Mouse (Mus musculus): ENCODE measurements around the gene Zfp64.
"Not testable (repeated sequence)": the region's sequence is repeated elsewhere in the genome, so short reads cannot be mapped to it uniquely, and the experiment has no call there.

Gene Zfp64

DNA sequence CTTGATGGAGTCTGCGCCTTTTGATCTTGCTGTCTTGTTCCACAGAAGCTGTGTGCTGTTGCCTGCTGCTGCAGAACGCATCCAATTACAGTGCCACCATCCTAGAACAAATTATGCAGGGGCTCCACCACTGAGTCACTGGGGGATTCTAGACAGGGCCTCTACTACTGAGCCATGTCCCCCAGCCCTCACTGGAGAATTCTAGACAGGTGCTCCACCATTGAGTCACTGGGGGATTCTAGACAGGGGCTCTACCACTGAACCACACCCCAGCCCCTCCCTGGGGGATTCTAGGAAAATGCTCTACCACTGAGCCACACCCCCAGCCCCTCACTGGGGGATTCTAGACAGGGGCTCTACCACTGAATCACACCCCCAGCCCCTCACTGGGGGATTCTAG, 63.3 kb downstream of the Zfp64 start:
- no peak for DNase-seq

DNA sequence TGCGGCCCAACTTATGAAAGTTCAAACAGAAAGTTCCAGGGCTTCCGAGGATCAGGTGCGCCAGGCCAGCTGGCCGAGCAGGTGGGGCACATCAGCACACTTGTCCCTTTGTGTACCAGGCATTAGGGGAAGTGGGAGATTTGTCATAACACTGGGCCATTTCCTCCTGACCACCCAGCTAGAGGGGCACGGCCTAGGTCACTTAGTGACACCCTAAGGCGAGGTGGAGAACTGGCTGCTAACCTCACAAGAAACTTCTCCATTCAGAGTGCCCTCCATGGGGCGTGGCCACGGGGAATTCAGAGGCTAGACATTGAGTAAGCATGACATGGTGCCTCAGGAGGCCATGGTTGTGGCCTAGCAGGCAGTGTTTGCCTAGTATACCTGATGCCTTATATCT, 70.7 kb downstream of the Zfp64 start:
- DNase-seq, result no peak

DNA sequence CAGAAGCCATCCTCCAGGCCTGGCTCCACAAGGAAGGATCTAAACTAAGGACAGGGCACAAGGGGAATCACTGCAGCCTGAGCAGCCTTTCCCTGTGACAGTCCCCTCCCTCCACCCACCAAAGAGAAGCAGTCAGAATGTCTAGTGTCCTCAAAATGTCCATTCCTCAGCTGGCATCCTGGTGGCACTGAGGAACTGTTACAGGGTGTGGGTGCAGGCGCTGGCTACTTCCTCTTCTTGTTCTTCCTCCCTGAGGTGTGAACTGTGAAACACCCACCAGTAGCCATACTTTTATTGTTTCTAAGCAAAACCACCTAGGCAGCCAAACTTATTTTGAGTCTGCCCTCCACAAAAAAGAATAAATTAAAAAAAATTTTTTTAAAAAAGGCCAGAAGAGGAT, 72.4 kb downstream of the Zfp64 start:
- no peak for DNase-seq

DNA sequence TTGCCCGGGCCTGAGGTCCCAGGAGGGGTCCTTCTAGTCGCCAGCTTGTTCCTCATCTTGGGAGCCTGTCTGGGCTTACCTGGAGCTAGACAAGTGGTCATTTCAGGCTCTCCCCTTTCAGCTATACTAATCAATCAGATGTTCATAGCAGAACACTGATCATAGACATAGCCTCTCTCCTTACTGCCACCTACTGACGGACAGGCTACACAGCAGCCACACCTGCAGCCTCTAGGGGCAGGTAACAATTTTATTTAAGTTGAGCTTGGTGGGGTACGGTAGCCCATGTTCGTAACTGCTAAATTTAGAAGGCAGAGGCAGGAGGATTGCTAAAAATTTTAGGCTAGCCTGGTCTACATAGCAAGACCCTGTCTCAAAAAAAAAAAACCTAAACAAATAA, 73.5 kb downstream of the Zfp64 start:
- DNase-seq, result no peak

DNA sequence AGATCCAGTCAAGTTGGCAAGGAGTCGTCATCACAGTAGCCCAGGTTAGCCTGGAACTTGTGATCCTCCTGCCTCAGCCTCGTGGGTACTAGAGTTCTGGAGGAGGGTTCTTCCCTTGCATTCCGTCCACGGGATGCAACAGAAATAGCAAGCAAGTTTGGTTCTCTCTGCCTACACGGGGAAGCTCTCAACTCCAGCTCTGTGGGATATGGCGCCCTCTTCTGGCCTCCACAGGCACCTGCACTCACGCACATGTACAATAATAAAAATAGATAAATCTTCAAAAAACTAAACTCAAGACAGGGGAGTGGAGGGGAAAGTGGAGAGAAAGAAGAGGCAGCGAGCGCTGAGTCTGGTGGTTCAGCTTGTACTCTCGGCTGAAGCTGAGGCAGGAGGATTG, 75.8 kb downstream of the Zfp64 start:
- no peak for DNase-seq

DNA sequence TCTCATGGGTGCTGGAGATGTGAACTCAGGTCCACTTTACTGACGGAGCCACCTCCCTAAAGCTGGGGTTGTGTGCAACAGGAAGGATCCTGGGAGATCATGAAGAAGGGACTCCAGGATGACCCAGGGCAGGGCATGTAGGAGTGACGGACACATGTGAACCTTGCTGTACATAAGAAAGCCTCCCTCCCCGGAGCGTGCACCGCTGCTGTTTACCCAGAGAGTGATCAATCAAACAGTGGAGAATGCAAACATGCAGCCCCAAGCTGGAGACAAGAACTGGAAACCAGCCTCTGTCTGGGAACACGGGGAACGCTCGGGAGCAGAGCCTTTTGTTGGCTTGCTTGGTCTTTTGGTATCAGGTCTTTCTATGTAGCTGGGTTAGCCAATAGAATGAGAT, 76.7 kb downstream of the Zfp64 start:
- no peak for DNase-seq

DNA sequence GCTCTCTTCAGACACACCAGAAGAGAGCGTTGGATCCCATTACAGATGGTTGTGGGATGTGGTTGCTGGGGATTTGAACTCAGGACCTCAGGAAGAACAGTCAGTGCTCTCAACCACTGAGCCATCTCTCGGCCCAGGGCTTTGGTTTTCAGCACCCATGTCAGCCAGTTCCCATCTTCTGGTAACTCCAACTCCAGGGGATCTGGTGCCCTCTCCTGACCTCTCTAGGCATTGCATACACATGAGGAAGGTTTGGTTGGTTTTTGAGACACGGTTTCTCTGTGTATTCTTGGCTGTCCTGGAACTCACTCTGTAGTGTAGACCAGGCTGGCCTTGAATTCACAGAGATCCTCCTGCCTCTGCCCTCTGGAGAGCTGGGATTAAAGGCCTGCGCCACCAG, 77.2 kb downstream of the Zfp64 start:
- no peak for DNase-seq

DNA sequence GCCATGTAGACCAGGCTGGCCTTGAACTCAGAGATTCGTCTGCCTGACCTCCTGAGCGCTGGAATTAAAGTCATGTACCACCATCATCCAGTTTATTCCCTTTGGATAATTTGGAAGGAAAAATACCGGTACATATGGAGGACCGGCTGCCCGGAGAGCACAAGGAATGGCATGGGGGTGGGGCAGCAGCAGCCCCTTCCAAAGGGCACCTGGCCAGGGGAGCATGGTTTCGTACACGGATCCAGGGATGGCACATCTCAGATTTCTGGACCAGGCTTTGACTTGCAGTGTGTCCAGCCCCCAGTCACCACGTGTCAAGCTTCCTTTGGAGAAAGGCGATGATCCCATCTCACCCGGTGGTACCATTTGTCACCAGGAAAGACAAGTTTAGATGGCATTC, 78.8 kb downstream of the Zfp64 start:
- no peak for DNase-seq

DNA sequence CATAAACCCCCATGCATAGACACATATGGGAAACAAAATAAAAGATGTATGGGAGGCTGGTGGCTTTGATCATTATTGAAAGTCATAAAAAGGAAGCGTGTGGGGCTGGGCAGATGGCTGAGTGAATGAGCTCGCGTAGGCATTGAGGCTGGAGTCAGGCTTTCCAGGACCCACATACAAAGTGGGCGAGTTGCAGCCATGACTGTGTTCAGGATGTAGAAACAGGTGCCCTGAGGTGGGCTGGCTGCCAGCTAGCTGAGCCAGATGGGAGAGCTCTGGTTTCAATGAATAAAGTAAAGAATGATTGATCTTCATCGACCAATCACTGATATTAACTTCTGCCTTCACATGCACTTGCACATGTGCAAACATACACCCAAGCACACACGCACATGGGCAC, 80.9 kb downstream of the Zfp64 start:
- DNase-seq, result no peak

DNA sequence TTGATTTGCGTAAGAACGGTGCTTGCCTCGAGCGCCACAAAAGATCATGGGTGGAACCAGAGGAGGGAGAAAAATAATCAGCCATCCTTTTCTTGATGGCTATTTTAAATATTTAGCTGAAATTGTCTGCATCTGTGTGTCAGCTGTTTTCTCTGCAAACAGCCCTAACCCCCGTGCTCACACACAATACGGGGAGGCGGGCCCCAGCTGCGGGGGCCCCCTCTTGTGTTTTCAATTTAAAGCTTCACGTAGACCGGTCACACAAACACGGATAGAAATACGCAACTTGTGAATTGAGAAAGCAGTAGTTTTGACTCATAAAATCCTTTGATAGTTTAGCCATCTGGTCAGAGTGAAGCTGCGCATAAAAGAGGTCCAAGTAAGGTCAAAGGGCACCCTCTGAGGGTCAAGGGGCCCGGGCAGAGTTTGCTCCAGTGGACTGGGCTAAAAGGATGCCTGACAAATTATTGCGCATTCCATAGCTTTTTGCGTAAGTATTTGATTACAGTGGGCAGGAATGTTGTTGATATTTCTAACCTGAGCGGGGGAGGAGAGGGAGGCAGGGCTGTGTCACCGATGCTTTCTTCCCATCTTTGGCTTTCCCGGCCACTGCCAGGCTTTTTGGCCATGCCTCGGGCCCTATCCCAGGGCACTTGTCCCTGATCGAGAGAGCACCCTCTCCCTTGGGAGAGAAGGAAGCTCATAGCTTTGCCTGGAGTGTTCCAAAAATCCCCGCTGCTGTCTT, 83.4 kb downstream of the Zfp64 start:
- DNase-seq, result no peak

DNA sequence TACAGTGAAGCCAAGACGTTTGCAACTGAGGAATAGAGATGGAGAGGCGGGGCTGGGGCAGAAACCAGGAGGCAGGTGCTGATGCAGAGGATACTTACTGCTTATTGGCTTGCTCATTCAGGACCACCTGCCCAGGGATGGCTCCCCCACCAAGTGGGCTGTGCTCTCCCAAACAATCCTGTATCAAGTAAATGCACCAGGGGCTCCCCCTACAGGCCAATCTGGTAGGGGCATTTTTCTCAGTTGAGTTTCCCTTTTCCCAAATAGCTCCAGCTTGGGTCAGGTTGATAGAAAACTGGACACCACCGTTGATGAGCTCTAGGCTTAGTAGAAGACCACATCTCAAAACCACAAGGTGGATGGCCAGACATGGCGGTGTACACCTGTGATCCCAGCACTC, 84.9 kb downstream of the Zfp64 start:
- no peak for DNase-seq

DNA sequence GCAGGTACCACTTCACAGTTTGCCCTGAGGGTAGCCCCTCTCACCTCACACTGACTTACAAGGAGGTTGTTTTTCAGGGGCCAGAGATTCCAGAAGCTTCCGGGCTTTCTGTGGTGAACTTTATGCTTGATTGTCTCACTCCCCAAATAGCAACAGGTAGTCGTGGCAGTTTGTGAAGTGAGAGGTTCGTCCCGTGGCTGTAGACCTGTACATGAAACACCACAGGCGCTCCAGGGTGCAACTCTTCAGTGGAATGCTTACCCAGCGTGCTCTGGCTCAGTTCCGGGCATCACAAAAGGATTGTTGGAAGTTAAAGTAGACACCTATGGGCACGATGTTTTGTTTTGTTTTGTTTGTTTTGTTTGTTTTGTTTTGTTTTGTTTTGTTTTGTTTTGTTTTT, 88.4 kb downstream of the Zfp64 start:
- DNase-seq, result no peak

DNA sequence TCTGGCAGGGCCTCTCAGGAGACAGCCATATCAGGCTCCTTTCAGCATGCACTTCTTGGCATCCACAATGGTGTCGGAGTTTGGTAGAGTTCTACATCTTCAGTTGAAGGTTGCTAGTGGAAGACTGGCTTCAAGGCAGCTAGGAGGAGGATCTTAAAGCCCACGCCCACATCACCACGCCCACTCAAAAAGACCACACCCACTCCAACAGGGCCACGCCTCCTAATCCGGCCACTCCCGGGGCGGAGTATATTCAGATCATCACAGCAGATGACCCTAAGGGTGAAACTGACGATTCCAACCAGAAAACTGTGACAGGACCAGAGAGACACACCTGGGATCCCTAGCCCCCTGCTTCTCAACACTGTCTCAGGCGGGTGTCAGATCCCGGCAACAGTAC, 89.0 kb downstream of the Zfp64 start:
- DNase-seq, result no peak

DNA sequence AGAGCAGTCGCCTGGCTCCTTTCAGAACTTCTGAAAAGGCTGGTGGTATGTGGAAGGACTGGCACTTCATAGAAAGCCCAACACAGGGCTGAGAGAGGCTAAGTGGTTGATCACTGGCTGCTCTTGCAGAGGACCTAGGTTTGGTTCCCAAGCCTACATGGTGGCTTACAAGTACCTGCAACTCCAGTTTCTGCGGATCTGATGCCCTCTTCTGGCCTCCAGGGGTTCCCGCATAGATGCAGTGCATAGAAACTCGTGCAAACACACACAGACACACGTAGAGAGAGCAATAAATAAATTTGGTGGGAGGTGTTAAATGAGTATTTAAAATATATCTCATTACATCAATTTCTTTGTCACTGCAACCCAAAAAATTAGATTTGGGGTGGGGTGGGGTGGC, 90.5 kb downstream of the Zfp64 start:
- DNase-seq, result no peak

DNA sequence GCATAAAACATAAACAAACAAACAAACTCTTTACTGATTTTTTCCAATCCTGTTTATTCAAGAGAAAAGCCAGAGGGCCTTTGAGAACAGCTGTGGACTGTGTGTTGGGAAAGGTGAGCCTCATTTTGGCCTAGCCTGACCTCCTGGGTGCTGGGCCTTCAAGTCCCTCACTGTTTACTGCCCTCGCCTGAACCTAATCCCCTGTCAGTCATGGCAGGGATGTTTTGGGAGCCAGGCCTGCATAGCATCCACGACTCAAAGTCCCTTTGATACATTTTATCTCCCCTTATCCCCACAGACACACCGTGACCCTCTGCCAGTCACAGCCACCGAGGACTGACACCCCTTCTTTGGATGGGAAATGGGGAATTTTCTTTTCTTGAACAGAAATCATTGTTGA, 92.7 kb downstream of the Zfp64 start:
- no peak for DNase-seq

DNA sequence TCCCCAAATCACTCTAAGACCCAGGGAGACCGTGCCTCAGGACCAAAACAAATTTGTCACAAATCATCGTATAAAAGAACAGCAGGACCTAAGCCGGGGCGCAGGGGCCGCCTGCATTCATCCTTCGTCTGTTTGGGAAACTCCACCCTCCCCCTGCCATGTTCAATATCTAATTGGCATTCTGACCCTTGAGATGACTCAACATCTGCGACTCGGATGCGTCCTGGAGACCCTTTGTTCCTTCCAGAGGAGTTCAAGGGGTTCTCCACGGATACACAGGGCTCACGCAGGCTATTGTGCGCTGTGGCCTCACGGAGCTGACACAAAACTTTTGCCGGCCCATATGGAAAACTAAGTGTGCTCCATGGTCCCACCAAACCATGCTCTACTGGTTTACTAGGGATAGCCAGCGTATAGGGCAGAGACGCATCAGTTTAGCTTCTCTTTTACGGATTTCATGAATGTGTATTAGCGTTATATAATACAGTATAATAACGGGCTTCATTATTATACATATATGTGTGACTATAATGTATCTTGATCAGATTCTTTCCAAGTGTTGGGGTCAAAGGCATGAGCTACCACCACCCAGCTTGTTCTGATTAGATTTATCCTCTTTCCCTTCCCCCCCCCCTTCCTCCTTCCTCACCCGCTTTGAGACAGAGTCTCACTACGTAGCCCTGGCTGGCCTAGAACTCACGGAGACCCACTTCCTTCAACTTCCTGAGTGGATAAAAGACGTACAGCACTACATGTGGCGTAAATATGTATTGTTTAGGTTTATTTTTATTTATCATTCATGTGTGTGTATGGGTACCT, 94.3 kb downstream of the Zfp64 start:
- no peak for DNase-seq

DNA sequence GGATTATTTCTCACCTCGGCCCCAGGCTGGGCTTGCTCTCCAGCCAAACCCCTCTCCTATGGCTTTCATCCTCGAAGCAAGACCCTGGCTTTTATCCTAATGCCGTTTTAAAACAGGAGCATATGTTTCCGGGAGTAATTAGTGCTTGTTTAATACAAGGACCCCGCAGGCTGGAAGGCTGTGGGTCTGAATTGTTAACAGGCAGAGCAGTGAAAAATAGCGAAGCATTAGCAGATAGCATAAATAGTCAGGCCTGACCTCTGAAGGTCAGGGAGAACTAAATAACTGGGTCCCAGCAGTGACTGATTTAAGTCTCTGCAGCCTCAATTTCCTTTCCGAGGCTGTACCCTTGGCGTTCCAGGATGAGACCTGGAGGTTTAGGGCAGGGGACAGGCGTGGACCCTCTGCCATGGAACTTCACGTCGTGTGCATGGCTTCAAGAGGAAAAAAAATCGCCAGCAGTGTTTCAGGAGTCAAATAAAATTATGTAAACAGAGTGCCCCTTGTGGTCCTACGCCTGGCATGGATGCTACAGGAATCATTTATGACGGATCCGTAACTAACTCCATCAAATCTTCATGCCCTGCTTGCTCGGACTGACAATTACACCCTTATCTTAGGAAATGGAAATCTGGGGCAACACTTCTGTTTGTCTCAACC, 95.2 kb downstream of the Zfp64 start:
- no peak for DNase-seq

DNA sequence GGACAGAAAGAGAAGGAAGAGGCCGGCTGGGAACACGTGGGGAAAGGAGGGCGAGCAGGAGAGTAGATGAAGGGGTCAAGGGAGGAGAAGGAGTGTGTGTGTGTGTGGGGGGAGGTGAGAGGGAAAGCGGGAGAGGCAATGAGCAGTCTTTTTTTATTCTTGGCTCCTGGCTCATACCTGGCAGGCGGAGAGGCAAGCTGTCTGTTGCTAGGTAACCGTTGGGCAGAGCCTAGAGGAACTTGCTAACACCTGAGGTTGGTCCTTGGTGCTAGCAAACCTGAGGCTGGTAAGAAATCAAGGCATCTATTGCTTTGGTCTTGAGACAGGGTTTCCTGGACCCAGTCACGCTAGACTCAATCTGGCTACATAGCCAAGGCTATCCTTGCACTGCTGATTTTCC, 98.7 kb downstream of the Zfp64 start:
- no peak for DNase-seq

DNA sequence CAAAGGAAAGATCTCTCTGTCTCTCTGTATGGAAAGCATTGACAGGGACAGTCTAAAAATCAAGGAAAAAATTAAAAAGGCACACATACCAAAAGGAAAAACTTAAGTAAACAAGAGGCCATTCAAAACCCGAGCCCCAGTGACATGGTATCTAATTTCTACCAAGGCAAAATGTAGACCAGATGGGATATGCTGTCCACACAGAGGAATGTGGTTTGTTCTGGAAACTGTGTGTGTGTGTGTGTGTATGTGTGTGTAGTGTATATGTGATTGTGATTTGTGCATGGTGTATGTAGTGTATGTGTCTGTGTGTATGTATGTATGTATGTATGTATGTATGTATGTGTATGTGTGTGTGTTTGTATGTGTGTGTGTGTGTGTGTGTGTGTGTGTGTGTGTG, 100.6 kb downstream of the Zfp64 start:
- no peak for DNase-seq

DNA sequence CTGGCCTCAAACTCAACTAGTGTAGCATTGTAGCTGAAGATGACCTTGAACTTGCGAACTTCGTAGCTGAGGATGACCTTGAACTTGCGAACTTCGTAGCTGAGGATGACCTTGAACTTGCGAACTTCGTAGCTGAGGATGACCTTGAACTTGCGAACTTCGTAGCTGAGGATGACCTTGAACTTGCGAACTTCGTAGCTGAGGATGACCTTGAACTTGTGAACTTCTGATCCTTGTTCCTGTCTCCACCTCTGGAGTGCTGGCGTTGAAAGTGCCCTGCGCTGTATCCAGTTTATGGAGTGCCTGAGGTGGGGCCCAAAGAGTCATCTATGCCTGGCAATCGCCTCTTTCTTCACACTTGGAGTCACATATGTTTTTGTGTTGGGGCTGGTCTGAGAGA, 101.5 kb downstream of the Zfp64 start:
- not testable (repeated sequence) for DNase-seq

DNA sequence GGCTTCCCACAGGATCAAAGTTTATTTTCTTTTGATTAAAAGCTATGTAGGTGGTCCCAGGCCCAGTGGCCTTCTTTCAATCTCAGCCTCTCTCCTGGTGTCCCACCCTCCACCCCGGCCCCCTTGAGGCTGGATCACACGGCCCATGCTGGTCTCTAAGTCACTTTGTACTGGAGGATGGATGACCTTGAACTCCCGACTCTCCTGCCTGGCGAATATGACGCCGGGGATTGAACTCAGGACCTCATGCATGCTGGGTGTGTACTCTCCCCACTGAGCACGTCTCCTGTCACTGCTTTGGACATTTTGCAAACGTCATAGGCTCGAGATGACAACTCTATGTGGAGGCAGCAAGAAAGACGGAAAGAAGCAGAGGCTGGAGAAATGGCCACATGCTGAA, 103.8 kb downstream of the Zfp64 start:
- DNase-seq, result no peak

DNA sequence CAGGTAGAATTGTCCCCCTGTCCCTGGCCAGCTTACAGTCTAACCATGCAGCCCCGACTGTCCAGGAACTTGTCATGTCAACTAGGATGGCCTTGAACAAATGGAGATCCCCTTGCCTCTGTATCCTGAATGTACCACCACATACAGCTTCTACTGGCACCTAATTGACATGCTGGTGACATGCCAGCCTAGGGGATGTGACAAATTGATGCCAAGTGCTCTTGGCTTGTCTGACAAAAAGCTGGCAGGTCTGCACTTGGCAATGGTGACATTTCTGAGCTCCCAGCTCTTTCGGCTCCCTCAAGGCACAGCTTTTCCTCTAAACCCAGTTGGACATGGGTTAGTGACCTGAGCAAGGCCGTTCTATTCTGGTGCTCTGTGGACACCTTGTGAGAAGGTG, 106.8 kb downstream of the Zfp64 start:
- DNase-seq, result no peak

DNA sequence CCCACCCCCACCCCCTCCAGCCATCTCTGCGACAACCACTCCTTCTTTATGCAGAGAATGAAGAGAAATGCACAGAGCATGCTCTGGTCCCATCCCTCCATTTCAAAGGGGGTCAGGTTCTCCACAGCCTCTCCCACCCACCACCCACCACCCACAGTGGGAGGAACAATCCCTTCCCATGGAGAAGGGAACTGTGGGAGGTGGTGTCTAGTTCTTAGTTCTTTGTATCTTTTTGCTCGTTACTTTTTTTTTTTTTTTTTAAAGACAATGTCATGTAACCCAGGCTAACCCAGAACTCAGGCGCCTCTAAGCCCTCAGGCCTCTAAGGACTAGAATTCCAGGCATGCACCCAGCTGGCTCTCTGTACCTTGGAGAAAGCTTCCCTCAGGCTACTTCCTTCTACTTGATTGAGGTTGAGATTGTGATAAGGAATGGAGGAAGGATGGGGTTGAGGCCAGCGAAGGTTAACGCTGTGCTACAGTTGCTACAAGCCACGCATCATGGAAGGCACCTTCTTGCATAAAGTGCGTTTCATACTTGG, 109.1 kb downstream of the Zfp64 start:
- DNase-seq, result no peak
